8 mouse cellular contexts compared by ENCODE assay signal in the genomic region with DNA sequence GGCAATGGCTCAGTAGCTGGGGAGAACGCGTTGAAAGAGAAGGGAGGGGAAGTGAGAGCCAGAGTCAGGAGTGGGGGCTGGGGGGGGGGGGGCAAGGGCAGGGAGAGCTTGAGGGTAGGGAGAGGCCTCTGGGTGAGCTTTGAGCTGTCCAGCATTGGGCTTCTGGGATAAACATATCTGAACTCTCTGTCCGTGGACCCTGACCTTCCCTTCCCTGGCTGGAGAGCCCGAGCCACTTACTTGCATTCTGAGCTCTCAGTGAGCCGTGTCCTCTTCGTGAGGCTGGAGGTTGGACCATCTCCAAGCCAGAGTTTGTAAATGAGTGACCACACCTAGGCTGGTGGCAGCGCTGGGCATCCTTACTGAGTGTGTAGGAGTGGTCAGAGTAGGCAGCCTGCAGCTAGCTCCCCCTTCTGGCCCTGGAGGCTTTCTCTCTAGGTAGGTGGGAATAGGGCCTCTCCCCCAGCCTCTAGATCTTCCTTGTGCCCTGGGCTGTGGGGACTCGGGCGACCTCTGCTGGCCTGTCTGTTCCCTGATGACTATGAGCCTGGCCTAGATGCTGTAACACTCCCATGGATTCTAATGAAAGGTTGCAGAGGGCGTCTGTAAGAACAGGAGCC. TPM values are rescaled to one million over a fixed set of nuclear protein-coding genes. Genes with fewer than 3 reads are reported as not detected.
DNase-seq lines count a peak whose midpoint lies in the region; ATAC-seq and TF ChIP-seq lines count a peak whose summit lies in the region.

No protein-coding gene starts in this region.

- ATAC-seq in heart, postnatal 0 days (ENCODE audit: insufficient read depth, low read depth), result peak; percentile 69
- peak; percentile 91 for ATAC-seq in liver, embryonic 16.5 days (ENCODE audit: low read depth)
- ATAC-seq in neural tube, embryonic 14.5 days (ENCODE audit: low read depth), result peak; percentile 87

- peak; percentile 87 for DNase-seq in ES-CJ7 (ENCODE audit: low read depth, low spot score)
- peak; percentile 77 for DNase-seq in heart, postnatal 0 days (ENCODE audit: low spot score)
- DNase-seq in kidney, postnatal 25 days, result peak; percentile 95 to 98
- DNase-seq in thymus, postnatal 0 days (ENCODE audit: low spot score), result peak; percentile 85

- H3K4me3 ChIP-seq in bone marrow macrophage, adult 2 months (ENCODE audit: insufficient read depth, low read length), result no peak overlapping the region
- no peak overlapping the region for H3K4me3 ChIP-seq in embryonic fibroblast, embryonic 13.5 days (ENCODE audit: insufficient read depth, low read length)
- no peak overlapping the region for H3K4me3 ChIP-seq in heart, postnatal 0 days (ENCODE audit: low read depth, low read length)
- H3K4me3 ChIP-seq in liver, embryonic 16.5 days (ENCODE audit: low read depth, low read length), result no peak overlapping the region
- no peak overlapping the region for H3K4me3 ChIP-seq in neural tube, embryonic 14.5 days (ENCODE audit: low read depth, low read length)

- H3K27me3 ChIP-seq in heart, postnatal 0 days (ENCODE audit: control insufficient read depth, insufficient read depth, low read length), result no peaks in the 10 kb centered on the region
- H3K27me3 ChIP-seq in liver, embryonic 16.5 days (ENCODE audit: control insufficient read depth, insufficient read depth, low read depth, low read length), result no peaks in the 10 kb centered on the region
- H3K27me3 ChIP-seq in neural tube, embryonic 14.5 days (ENCODE audit: control insufficient read depth, insufficient read depth, low read length), result no peaks in the 10 kb centered on the region

- TF ChIP-seq CTCF in bone marrow macrophage, adult 2 months (IDR thresholded peaks at IDR 0.05; ENCODE audit: low read depth, low read length), result peak; percentile 63
- TF ChIP-seq CTCF in embryonic fibroblast, embryonic 13.5 days (IDR thresholded peaks at IDR 0.05; ENCODE audit: borderline replicate concordance, insufficient read depth, low read length), result peak; percentile 18; the same call in 1 of the 2 replicates
- TF ChIP-seq CTCF in heart, postnatal 0 days (IDR thresholded peaks at IDR 0.05; ENCODE audit: low read depth), result peak; percentile 69

- 23% methylated on average over 10 of the region's 10 CpGs for WGBS in heart, postnatal 0 days
- 23% methylated on average over 10 of the region's 10 CpGs for WGBS in liver, embryonic 16.5 days (ENCODE audit: insufficient replicate concordance)
- 36% methylated on average over 10 of the region's 10 CpGs for whole genome bisulfite sequencing in neural tube, embryonic 14.5 days

- H3K9ac ChIP-seq in heart, postnatal 0 days (replicated peaks; ENCODE audit: low read depth, low read length), result no peak overlapping the region
- no peak overlapping the region for H3K9ac ChIP-seq in liver, embryonic 16.5 days (ENCODE audit: low read depth, low read length)
- H3K9ac ChIP-seq in neural tube, embryonic 14.5 days (replicated peaks; ENCODE audit: low read depth, low read length), result no peak overlapping the region

- no peaks in the 10 kb centered on the region for H3K36me3 ChIP-seq in heart, postnatal 0 days (replicated peaks; ENCODE audit: control insufficient read depth, insufficient read depth, low read length)
- H3K36me3 ChIP-seq in liver, embryonic 16.5 days (ENCODE audit: control insufficient read depth, insufficient read depth), result no peaks in the 10 kb centered on the region
- no peaks in the 10 kb centered on the region for H3K36me3 ChIP-seq in neural tube, embryonic 14.5 days (ENCODE audit: control insufficient read depth, insufficient read depth, low read length)

- H3K4me1 ChIP-seq in bone marrow macrophage, adult 2 months (ENCODE audit: control insufficient read depth, insufficient read depth, low read length), result peaks cover 7% of the 10 kb centered on the region
- no peaks in the 10 kb centered on the region for H3K4me1 ChIP-seq in embryonic fibroblast, embryonic 13.5 days (ENCODE audit: control insufficient read depth, insufficient read depth, low read length)
- H3K4me1 ChIP-seq in heart, postnatal 0 days (ENCODE audit: control insufficient read depth, insufficient read depth), result no peaks in the 10 kb centered on the region
- no peaks in the 10 kb centered on the region; the same call in none of the 2 replicates for H3K4me1 ChIP-seq in liver, embryonic 16.5 days (ENCODE audit: control insufficient read depth, low read depth, low read length)
- no peaks in the 10 kb centered on the region for H3K4me1 ChIP-seq in neural tube, embryonic 14.5 days (ENCODE audit: control insufficient read depth, insufficient read depth, low read length)

- TF ChIP-seq POLR2A in bone marrow macrophage, adult 2 months (IDR thresholded peaks at IDR 0.05; ENCODE audit: borderline replicate concordance, low read depth, low read length), result no peak
- no peak for TF ChIP-seq POLR2A in embryonic fibroblast, embryonic 13.5 days (IDR thresholded peaks at IDR 0.05; ENCODE audit: low read depth, low read length)

- no peak for TF ChIP-seq EP300 in heart, postnatal 0 days (IDR thresholded peaks at IDR 0.05; ENCODE audit: low read depth)

- no peak overlapping the region for H3K4me2 ChIP-seq in heart, postnatal 0 days (ENCODE audit: low read depth, low read length)
- H3K4me2 ChIP-seq in liver, embryonic 16.5 days (ENCODE audit: low read depth, low read length), result 0 out of 2 replicates have a peak overlapping the region, but pooled peaks have one; percentile 13
- no peak overlapping the region for H3K4me2 ChIP-seq in neural tube, embryonic 14.5 days (ENCODE audit: low read depth, low read length)

- no peaks in the 10 kb centered on the region for H3K9me3 ChIP-seq in heart, postnatal 0 days (replicated peaks; ENCODE audit: control insufficient read depth, low read length)
- H3K9me3 ChIP-seq in liver, embryonic 16.5 days (replicated peaks; ENCODE audit: control insufficient read depth, low read length), result no peaks in the 10 kb centered on the region
- H3K9me3 ChIP-seq in neural tube, embryonic 14.5 days (ENCODE audit: control insufficient read depth, low read length), result no peaks in the 10 kb centered on the region

- H3K27ac ChIP-seq in bone marrow macrophage, adult 2 months (ENCODE audit: insufficient read depth, low read depth, low read length), result no peak overlapping the region
- H3K27ac ChIP-seq in embryonic fibroblast, embryonic 13.5 days (ENCODE audit: insufficient read depth, low read length), result no peak overlapping the region
- H3K27ac ChIP-seq in heart, postnatal 0 days (ENCODE audit: low read depth), result no peak overlapping the region
- H3K27ac ChIP-seq in liver, embryonic 16.5 days (ENCODE audit: low read length), result peak overlapping the region; percentile 75
- H3K27ac ChIP-seq in neural tube, embryonic 14.5 days (ENCODE audit: low read depth, low read length), result no peak overlapping the region

RNA-seq across cellular contexts. Expression of gene Slc6a19, which starts 12.3 kb away (rescaled TPM):
- not detected in 2 replicates for polyA plus RNA-seq in bone marrow macrophage, adult 2 months (2012; ENCODE audit: insufficient read depth, insufficient read length, missing spikeins)
- not detected in 2 replicates for polyA plus RNA-seq in embryonic fibroblast, embryonic 13.5 days (2011; ENCODE audit: insufficient read length, low read depth, missing spikeins)
- total RNA-seq in heart, postnatal 0 days (2014; rRNA removed; ENCODE audit: low replicate concordance), result 0.35 TPM in 1 of 2 replicates, not detected in the other
- polyA plus RNA-seq in heart, postnatal 0 days (2015; fragmentation: Nextera tagmentation; extraction: Ambion mirVana), result not detected in 2 replicates
- polyA plus RNA-seq in liver, embryonic 16.5 days (2015; fragmentation: Nextera tagmentation; extraction: Ambion mirVana), result 1.0 and 1.6 TPM in 2 replicates
- 0.07 and 0.54 TPM in 2 replicates for polyA plus RNA-seq in neural tube, embryonic 14.5 days (2014; fragmentation: Nextera tagmentation; extraction: Ambion mirVana)
- 17.6 and 21.2 TPM in 2 replicates for polyA plus RNA-seq in thymus, postnatal 0 days (2015; fragmentation: Nextera tagmentation; extraction: Ambion mirVana)

RNA-seq across cellular contexts. Expression of gene Slc6a18, which starts 14.5 kb away (rescaled TPM):
- polyA plus RNA-seq in bone marrow macrophage, adult 2 months (2012; ENCODE audit: insufficient read depth, insufficient read length, missing spikeins), result not detected in 2 replicates
- not detected in 2 replicates for polyA plus RNA-seq in embryonic fibroblast, embryonic 13.5 days (2011; ENCODE audit: insufficient read length, low read depth, missing spikeins)
- not detected in 2 replicates for total RNA-seq in heart, postnatal 0 days (2014; rRNA removed; ENCODE audit: low replicate concordance)
- not detected in 2 replicates for polyA plus RNA-seq in heart, postnatal 0 days (2015; fragmentation: Nextera tagmentation; extraction: Ambion mirVana)
- polyA plus RNA-seq in liver, embryonic 16.5 days (2015; fragmentation: Nextera tagmentation; extraction: Ambion mirVana), result 0.08 TPM in 1 of 2 replicates, not detected in the other
- not detected in 2 replicates for polyA plus RNA-seq in neural tube, embryonic 14.5 days (2014; fragmentation: Nextera tagmentation; extraction: Ambion mirVana)
- polyA plus RNA-seq in thymus, postnatal 0 days (2015; fragmentation: Nextera tagmentation; extraction: Ambion mirVana), result 0.09 and 0.16 TPM in 2 replicates

RNA-seq across cellular contexts. Expression of gene Slc12a7, which starts 40.5 kb away (rescaled TPM):
- polyA plus RNA-seq in bone marrow macrophage, adult 2 months (2012; ENCODE audit: insufficient read depth, insufficient read length, missing spikeins), result 50.6 and 53.9 TPM in 2 replicates
- 26.0 and 31.9 TPM in 2 replicates for polyA plus RNA-seq in embryonic fibroblast, embryonic 13.5 days (2011; ENCODE audit: insufficient read length, low read depth, missing spikeins)
- total RNA-seq in heart, postnatal 0 days (2014; rRNA removed; ENCODE audit: low replicate concordance), result 79.3 and 94.6 TPM in 2 replicates
- polyA plus RNA-seq in heart, postnatal 0 days (2015; fragmentation: Nextera tagmentation; extraction: Ambion mirVana), result 32.7 and 34.4 TPM in 2 replicates
- 11.8 and 14.4 TPM in 2 replicates for polyA plus RNA-seq in liver, embryonic 16.5 days (2015; fragmentation: Nextera tagmentation; extraction: Ambion mirVana)
- 5.9 and 12.4 TPM in 2 replicates for polyA plus RNA-seq in neural tube, embryonic 14.5 days (2014; fragmentation: Nextera tagmentation; extraction: Ambion mirVana)
- 27.7 and 33.8 TPM in 2 replicates for polyA plus RNA-seq in thymus, postnatal 0 days (2015; fragmentation: Nextera tagmentation; extraction: Ambion mirVana)

Comparison
In these comparisons a context has a peak if more than half of its experiments do, and no peak if none do; other contexts are left out.
1. CTCF ChIP-seq: peak in every context shown above with its lines; median percentile 69 in heart, postnatal 0 days; 63 in bone marrow macrophage, adult 2 months; 18 in embryonic fibroblast, embryonic 13.5 days.